Mouse (Mus musculus) midbrain, postnatal 0 days (tissue): ENCODE results near the gene Npas3. TPM values are rescaled to one million over a fixed set of nuclear protein-coding genes. Genes with fewer than 3 reads are reported as not detected.

ENCODE experiments used
- ATAC-seq: fragments of 200-750 bp; cut with Nextera tagmentation; 2 replicates; pipeline ENCODE4 v1.8.0; 2017; ENCODE audit warnings: moderate number of reproducible peaks, mild to moderate bottlenecking, moderate TSS enrichment, moderate library complexity; ENCODE audit not compliant: low FRiP score
- DNase-seq: peaks from one replicate; pipeline ENCODE4 v3.0.0-alpha.2; 2015; ENCODE audit warnings: low spot score
- H3K27ac ChIP-seq: fragments of 300-500 bp; sonication (generic); 2 replicates; pipeline ENCODE4 v1.5.1; 2014; ENCODE audit warnings: low read depth, mild to moderate bottlenecking, low read length, mixed read lengths
- H3K27me3 ChIP-seq: fragments of 300-500 bp; sonication (generic); 2 replicates; pipeline ENCODE4 v1.6.1; 2014; ENCODE audit warnings: low read length, control low read depth, mixed read lengths; ENCODE audit not compliant: insufficient read depth
- H3K36me3 ChIP-seq: fragments of 300-500 bp; sonication (generic); 2 replicates; pipeline ENCODE4 v1.6.1; 2014; ENCODE audit warnings: low read length, control low read depth, mixed read lengths; ENCODE audit not compliant: insufficient read depth
- H3K4me1 ChIP-seq: fragments of 300-500 bp; sonication (generic); 2 replicates; pipeline ENCODE4 v1.6.1; 2014; ENCODE audit warnings: mild to moderate bottlenecking, control low read depth, antibody characterized with exemption, low read length, mixed read lengths; ENCODE audit not compliant: insufficient read depth
- H3K4me2 ChIP-seq: fragments of 300-500 bp; sonication (generic); 2 replicates; pipeline ENCODE4 v1.6.1; 2014; ENCODE audit warnings: low read depth, mild to moderate bottlenecking, low read length, mixed read lengths; ENCODE audit not compliant: poor library complexity, severe bottlenecking
- H3K4me3 ChIP-seq: fragments of 300-500 bp; sonication (generic); 2 replicates; pipeline ENCODE4 v1.5.1; 2014; ENCODE audit warnings: low read depth, mild to moderate bottlenecking, low read length, moderate library complexity
- H3K9ac ChIP-seq: fragments of 300-500 bp; sonication (generic); replicated peaks from 2 replicates; pipeline ENCODE4 v1.6.1; 2014; ENCODE audit warnings: mild to moderate bottlenecking, low read length, moderate library complexity, mixed read lengths; ENCODE audit not compliant: poor library complexity, severe bottlenecking
- H3K9me3 ChIP-seq: fragments of 300-500 bp; sonication (generic); 2 replicates; pipeline ENCODE4 v1.6.1; 2016; ENCODE audit warnings: low read length, control low read depth
- CTCF ChIP-seq: IDR thresholded peaks from 2 replicates; pipeline ENCODE4 v1.5.1; 2016; ENCODE audit warnings: antibody characterized with exemption, mild to moderate bottlenecking
- WGBS: fragments of 180-500 bp; shearing (Covaris S2); extraction: QIAGEN DNeasy Blood & Tissue Kit; methylation state at CpG from one replicate; pipeline ENCODE4 v1.1.7; 2014; 5-methylcytosine and 5-hydroxymethylcytosine counted together
- polyA plus RNA-seq: library from polyadenylated mRNA; unstranded; fragments of >200 nt; fragmentation: Nextera tagmentation; extraction: Ambion mirVana; gene quantifications from 2 replicates; pipeline ENCODE4 v1.2.1, GENCODE M21; 2015
- total RNA-seq: library from RNA; depleted of rRNA; stranded (reverse); fragments of >200 nt; gene quantifications from 2 replicates; pipeline ENCODE4 v1.2.3, GENCODE M21; 2014

Gene Npas3
- total and polyA plus RNA-seq, 2 experiments from 2014 or later: 34.2 to 53.8 TPM

DNA sequence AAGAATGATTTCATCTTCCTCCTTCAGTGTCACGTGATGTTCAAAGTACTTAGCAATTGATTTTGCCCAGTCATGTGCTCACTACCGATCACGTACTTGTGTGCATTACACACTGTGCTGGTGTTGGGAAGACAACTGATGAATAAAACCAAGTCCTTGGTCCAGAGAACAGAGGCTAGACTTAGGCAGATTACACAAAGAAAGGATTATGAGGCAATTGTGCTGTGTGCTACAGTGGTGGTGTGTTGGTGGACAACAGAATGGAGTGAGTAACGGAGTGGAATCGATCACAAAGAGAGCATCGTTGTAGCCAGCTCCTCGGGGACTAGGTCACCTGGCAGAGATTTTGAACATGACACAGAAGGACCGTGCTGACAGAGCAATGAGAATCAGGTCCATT, 769.5 kb downstream of the Npas3 start:
- no peak overlapping the region for H3K4me2 ChIP-seq
- no peak overlapping the region for H3K27ac ChIP-seq
- DNase-seq (no peak), ATAC-seq (no peak)
- no peaks in the 10 kb centered on the region for H3K27me3 ChIP-seq
- no peaks in the 10 kb centered on the region for H3K36me3 ChIP-seq
- no peak for TF ChIP-seq CTCF
- H3K9ac ChIP-seq: no peak overlapping the region
- H3K9me3 ChIP-seq: no peaks in the 10 kb centered on the region
- H3K4me1 ChIP-seq: no peaks in the 10 kb centered on the region; the same call in 1 of the 2 replicates
- WGBS: 44% methylated on average over 8 of the region's 8 CpGs
- H3K4me3 ChIP-seq: no peak overlapping the region

DNA sequence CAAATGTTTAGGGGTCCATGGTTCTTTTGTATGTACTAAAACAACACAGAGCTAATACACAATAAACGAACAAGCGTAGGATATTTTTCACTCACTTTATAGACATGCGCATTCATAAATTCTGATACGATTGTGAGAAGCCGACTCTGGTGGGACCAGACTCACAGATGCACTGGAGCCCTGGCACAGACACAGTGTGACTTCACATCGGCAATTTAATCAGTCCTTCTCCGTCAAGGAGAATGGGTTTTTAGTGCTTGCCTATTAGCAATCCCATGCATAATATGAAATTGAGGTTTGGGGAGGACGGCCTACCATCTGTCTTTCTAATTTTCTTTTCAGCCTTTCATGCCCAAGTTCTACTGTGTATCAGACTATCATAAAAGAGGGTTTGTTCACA, 771.5 kb downstream of the Npas3 start:
- H3K9ac ChIP-seq: no peak overlapping the region
- DNase-seq (no peak), ATAC-seq (no peak)
- no peaks in the 10 kb centered on the region for H3K9me3 ChIP-seq
- H3K4me3 ChIP-seq: no peak overlapping the region
- 78% methylated on average over 8 of the region's 8 CpGs for WGBS
- no peak overlapping the region for H3K27ac ChIP-seq
- H3K36me3 ChIP-seq: no peaks in the 10 kb centered on the region
- no peak for TF ChIP-seq CTCF
- H3K27me3 ChIP-seq: no peaks in the 10 kb centered on the region
- H3K4me1 ChIP-seq: no peaks in the 10 kb centered on the region; the same call in 1 of the 2 replicates
- H3K4me2 ChIP-seq: no peak overlapping the region

DNA sequence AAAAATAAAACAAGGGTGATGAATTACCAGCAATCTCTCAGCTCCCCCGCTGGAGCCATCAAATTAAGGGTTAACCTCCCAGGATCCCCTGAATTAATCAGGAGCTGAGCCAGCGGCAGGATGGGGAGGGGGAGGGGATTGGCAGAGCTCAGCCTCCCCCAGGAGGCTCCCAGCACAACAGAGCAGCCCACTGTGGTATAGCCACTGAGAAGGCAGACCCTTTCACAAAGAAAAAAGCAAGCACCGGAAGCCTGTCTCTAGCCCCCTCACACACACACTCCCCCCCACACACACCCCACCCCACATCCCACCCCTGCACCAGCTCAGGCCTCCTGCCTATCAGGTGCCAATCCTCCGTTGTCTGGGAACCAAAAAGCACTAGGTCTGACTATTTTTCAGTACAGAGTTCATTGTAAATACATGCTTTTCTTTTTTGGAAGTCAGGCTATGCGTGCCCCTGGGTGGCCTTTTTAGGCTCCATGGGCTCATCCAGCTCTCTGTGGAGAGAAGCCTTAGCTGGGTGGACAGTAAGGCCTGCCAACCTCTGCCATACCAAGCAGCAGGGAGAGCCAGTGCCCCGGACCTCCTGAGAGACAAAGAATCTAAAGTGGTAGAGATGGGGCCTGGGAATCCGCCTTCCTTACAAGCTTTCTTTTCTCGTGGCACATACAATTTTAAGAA, 786.3 kb downstream of the Npas3 start:
- no peak for TF ChIP-seq CTCF
- no peak overlapping the region for H3K4me3 ChIP-seq
- no peak overlapping the region for H3K9ac ChIP-seq
- no peaks in the 10 kb centered on the region for H3K9me3 ChIP-seq
- H3K36me3 ChIP-seq: no peaks in the 10 kb centered on the region
- no peak overlapping the region for H3K4me2 ChIP-seq
- peak; percentile 82 for DNase-seq
- peak; percentile 92 for ATAC-seq
- H3K27me3 ChIP-seq: no peaks in the 10 kb centered on the region
- H3K27ac ChIP-seq: peak overlapping the region; percentile 70
- no peaks in the 10 kb centered on the region; the same call in 1 of the 2 replicates for H3K4me1 ChIP-seq
- WGBS: 13% methylated on average over 8 of the region's 8 CpGs

DNA sequence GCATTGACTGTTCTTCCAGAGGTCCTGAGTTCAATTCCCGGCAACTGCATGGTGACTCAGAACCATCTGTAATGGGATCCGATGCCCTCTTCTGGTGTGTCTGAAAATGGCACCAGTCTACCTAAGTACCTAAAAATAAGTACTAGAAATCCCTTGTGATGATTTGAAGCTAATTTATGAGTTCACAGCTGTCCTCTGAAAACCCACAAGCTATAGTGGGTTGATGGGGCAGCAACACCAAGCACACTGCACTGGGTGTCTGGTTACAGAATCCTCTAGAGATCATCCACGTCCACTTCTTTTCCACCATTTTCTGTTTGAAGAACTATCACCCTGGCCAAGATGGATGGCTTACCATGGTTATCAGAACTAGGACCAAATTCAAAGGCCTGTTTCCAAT, 789.1 kb downstream of the Npas3 start:
- Histone ChIP-seq H3K9ac (no peak overlapping the region), H3K4me2 (no peak overlapping the region), H3K36me3 (no peaks in the 10 kb centered on the region), H3K27ac (no peak overlapping the region), H3K27me3 (no peaks in the 10 kb centered on the region), H3K4me3 (no peak overlapping the region), H3K4me1 (no peaks in the 10 kb centered on the region; the same call in 1 of the 2 replicates), H3K9me3 (no peaks in the 10 kb centered on the region)
- DNase-seq: no peak
- no peak for TF ChIP-seq CTCF
- no peak for ATAC-seq
- WGBS: 96% methylated on average over 3 of the region's 3 CpGs

DNA sequence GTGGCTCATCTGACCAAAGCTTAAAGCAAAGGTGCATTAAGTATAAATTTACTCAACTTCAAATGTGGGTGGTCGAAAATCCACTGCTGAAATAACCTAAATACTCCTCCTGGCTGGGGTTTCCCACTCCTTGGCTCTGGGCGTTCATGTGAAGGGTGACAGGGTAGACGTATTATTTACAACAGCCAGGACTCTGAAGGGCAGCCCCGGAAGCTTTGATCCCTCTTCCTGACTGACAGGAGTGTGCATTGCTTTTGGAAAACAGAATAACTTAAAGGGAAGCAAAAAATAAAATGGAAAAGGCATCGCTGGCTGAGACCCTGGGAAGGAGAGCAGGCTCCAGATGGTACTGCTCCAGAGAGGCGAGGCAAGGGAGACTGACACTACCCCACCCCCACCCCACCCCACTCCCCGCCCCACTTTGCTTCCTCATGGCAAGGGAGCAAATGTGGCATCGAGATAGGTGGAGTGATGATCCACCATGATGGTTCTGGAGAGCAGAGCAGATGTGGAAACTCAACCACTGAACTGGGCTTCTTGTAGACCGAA, 794.6 kb downstream of the Npas3 start:
- H3K27me3 ChIP-seq: no peaks in the 10 kb centered on the region
- no peak overlapping the region for H3K4me2 ChIP-seq
- no peaks in the 10 kb centered on the region for H3K36me3 ChIP-seq
- no peak for TF ChIP-seq CTCF
- DNase-seq (no peak), ATAC-seq (no peak)
- no peaks in the 10 kb centered on the region for H3K9me3 ChIP-seq
- no peak overlapping the region for H3K27ac ChIP-seq
- 37% methylated on average over 9 of the region's 9 CpGs for WGBS
- no peak overlapping the region for H3K9ac ChIP-seq
- H3K4me3 ChIP-seq: no peak overlapping the region
- no peaks in the 10 kb centered on the region for H3K4me1 ChIP-seq

DNA sequence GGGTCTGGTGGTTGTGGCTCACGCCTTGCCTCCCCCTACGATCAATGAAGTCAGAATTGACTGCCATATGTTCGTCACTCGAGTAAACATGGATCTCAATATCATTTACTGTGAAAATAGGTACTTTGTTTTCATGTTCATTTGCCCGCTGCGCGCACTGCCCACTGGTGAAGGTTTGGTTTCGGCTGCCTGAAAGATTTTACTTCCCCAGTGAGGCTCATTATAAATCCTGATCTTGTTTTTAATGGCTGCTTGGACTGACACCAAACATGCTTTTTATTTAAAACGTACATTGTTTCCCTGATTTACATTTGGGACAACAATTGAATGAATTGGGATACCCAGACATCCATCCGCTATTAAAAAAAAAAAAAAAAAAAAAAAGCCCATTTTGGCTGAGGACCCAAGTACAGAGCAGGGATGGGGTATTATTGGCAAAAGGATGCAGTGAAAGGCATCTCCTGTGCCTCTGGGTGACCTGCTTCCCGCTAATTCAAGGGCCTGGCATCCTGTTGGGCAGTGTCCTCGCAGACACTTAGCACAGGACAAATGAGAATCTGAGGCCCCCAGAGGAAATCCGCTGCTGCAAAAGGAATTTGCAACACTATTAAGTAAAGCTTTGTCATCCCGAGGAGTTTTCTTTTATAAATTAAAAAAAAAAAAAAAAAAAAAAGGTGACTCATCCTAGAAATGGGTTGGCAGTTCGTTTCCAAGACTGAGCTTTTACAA, 796.3 kb downstream of the Npas3 start:
- no peaks in the 10 kb centered on the region for H3K4me1 ChIP-seq
- H3K4me3 ChIP-seq: no peak overlapping the region
- ATAC-seq: no peak
- H3K36me3 ChIP-seq: no peaks in the 10 kb centered on the region
- no peak overlapping the region for H3K27ac ChIP-seq
- no peak overlapping the region for H3K4me2 ChIP-seq
- no peak overlapping the region for H3K9ac ChIP-seq
- WGBS: 49% methylated on average over 15 of the region's 15 CpGs
- no peak for DNase-seq
- no peak for TF ChIP-seq CTCF
- H3K27me3 ChIP-seq: no peaks in the 10 kb centered on the region
- H3K9me3 ChIP-seq: no peaks in the 10 kb centered on the region
